Comparison of ENCODE assay signal across 8 mouse cellular contexts in the genomic region with DNA sequence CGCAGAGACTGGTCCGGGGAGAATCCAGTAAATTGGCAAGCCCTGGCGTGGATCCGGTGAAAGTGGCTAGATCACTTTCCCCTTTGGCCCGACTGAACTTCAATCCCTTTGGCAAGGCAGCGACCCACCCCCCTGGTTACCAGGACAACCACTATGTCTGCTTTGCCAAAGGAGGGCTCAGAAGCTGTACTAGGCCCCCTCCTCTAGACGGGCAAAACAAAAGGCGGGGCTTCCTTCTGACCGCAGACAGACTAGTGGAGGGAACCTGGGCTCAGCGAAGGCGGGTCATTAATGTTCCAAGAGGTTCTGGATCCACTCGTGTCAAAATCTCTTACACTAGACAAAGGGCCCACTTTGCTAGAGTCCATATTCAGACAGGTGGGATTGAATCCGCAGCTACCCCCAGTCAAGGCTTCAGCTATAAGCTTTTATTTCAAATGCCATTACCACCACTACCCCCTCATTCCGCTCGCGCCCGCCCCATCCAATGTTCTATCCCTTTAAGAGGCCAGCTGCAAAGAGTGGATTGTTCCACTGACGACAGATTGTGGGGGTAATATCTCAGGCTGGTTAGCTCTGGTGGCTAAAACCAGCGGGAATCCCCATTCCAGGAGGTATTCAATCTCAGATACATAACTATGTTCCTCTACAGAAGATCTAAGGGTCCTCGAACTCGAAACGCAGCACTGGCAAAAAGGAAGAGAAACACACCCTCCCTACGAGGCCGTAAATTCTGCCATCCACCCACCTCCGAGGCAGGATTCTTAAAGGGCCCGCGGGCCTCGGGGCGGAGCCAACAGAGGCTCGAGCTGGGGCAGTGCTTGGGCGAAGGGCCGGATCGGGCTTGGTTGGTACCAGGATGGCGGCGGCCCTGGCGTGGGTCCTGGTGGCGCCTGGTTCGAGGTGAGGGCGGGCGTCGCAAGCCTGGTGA. TPM values are rescaled to one million over a fixed set of nuclear protein-coding genes. Genes with fewer than 3 reads are reported as not detected.
DNase-seq lines count a peak whose midpoint lies in the region; ATAC-seq and TF ChIP-seq lines count a peak whose summit lies in the region.

No protein-coding gene starts in this region.

- peak; percentile 50 to 82 for DNase-seq in cerebellum, postnatal 4 days (ENCODE audit: low spot score in 2 of 2)
- peak; percentile 92 for DNase-seq in gastrocnemius, adult 2 months
- peak; percentile 76 to 91 for DNase-seq in left cerebral cortex, postnatal 10 days (ENCODE audit: extremely low spot score in 1 of 2, low spot score in 2 of 2)
- peak; percentile 79 to 83 for DNase-seq in right cerebral cortex, adult 2 months (ENCODE audit: low spot score in 2 of 2)
- peak; percentile 89 for DNase-seq in urinary bladder, postnatal 14 days (ENCODE audit: low spot score)

- TF ChIP-seq CTCF in gastrocnemius, adult 2 months (IDR thresholded peaks at IDR 0.05): no peak

- peaks cover 20% of the 10 kb centered on the region for H3K36me3 ChIP-seq in hindbrain, embryonic 16.5 days (ENCODE audit: control insufficient read depth, insufficient read depth, low read length)
- peaks cover 57% of the 10 kb centered on the region for H3K36me3 ChIP-seq in megakaryocyte, embryonic 14.5 days (replicated peaks; ENCODE audit: low read length)

- intact Hi-C loops in gastrocnemius, adult 2 months (cut with DNase I): no loop called here
- intact Hi-C loops in left cerebral cortex, postnatal 10 days (cut with DNase I): no loop called here

- H3K9me3 ChIP-seq in hindbrain, embryonic 16.5 days (ENCODE audit: control insufficient read depth, low read length): no peaks in the 10 kb centered on the region
- no peaks in the 10 kb centered on the region for H3K9me3 ChIP-seq in megakaryocyte, embryonic 14.5 days

- WGBS in hindbrain, embryonic 16.5 days: under 1% methylated on average over 41 of the region's 41 CpGs

- peak overlapping the region; percentile 94 for H3K27ac ChIP-seq in gastrocnemius, adult 2 months
- H3K27ac ChIP-seq in hindbrain, embryonic 16.5 days (ENCODE audit: low read depth, low read length): peak overlapping the region; percentile 85

- peak; percentile 93 for ATAC-seq in activated CD4-positive, CD25-positive, alpha-beta regulatory T cell, adult 4 months
- ATAC-seq in hindbrain, embryonic 16.5 days: peak; percentile 87

- H3K4me1 ChIP-seq in hindbrain, embryonic 16.5 days (ENCODE audit: control insufficient read depth, insufficient read depth, low read depth, low read length): peaks cover 40% of the 10 kb centered on the region
- H3K4me1 ChIP-seq in megakaryocyte, embryonic 14.5 days: peaks cover 83% of the 10 kb centered on the region

- H3K27me3 ChIP-seq in hindbrain, embryonic 16.5 days (replicated peaks; ENCODE audit: control insufficient read depth, insufficient read depth, low read length): no peaks in the 10 kb centered on the region
- H3K27me3 ChIP-seq in megakaryocyte, embryonic 14.5 days (replicated peaks): no peaks in the 10 kb centered on the region

- H3K9ac ChIP-seq in hindbrain, embryonic 16.5 days (ENCODE audit: low read depth, low read length): peak overlapping the region; percentile 73

- H3K4me3 ChIP-seq in gastrocnemius, adult 2 months: peak overlapping the region; percentile 71
- H3K4me3 ChIP-seq in hindbrain, embryonic 16.5 days (ENCODE audit: low read length): peak overlapping the region; percentile 58
- H3K4me3 ChIP-seq in megakaryocyte, embryonic 14.5 days (replicated peaks): peak overlapping the region; percentile 96

- H3K4me2 ChIP-seq in hindbrain, embryonic 16.5 days (ENCODE audit: low read length): peak overlapping the region; percentile 73

RNA-seq across cellular contexts. Expression of a gene that starts 0.9 kb away (rescaled TPM):
- polyA plus RNA-seq in activated CD4-positive, CD25-positive, alpha-beta regulatory T cell, adult 4 months (2017; shearing (Covaris generic)): 10 to 100 TPM; 10.2 to 12.8 TPM
- 10 to 100 TPM; 11.3 to 19.9 TPM for total RNA-seq in gastrocnemius, adult 2 months (2021)
- polyA plus RNA-seq in hindbrain, embryonic 16.5 days (2015; fragmentation: Nextera tagmentation; extraction: Ambion mirVana): 60.1 and 68.5 TPM in 2 replicates
- total RNA-seq in left cerebral cortex, postnatal 10 days (2021): 10 to 100 TPM; 13.2 to 20.1 TPM
- 10.8 and 11.8 TPM in 2 replicates for polyA plus RNA-seq in megakaryocyte, embryonic 14.5 days (2012; ENCODE audit: insufficient read depth, low replicate concordance)

RNA-seq across cellular contexts. Expression of a gene that starts 5.5 kb away (rescaled TPM):
- polyA plus RNA-seq in activated CD4-positive, CD25-positive, alpha-beta regulatory T cell, adult 4 months (2017; shearing (Covaris generic)): 1 to 10 TPM; 7.3 to 7.8 TPM
- total RNA-seq in gastrocnemius, adult 2 months (2021): 10 to 100 TPM; 35.6 to 35.7 TPM
- polyA plus RNA-seq in hindbrain, embryonic 16.5 days (2015; fragmentation: Nextera tagmentation; extraction: Ambion mirVana): 125 and 134 TPM in 2 replicates
- total RNA-seq in left cerebral cortex, postnatal 10 days (2021): 10 to 100 TPM; 71.6 to 76.6 TPM
- polyA plus RNA-seq in megakaryocyte, embryonic 14.5 days (2012; ENCODE audit: insufficient read depth, low replicate concordance): 23.3 and 103 TPM in 2 replicates

RNA-seq across cellular contexts. Expression of a gene that starts 8.1 kb away (rescaled TPM):
- 1 to 10 TPM; 4.1 to 4.3 TPM for polyA plus RNA-seq in activated CD4-positive, CD25-positive, alpha-beta regulatory T cell, adult 4 months (2017; shearing (Covaris generic))
- total RNA-seq in gastrocnemius, adult 2 months (2021): 1 to 10 TPM; 1.6 to 2.4 TPM
- 6.4 and 8.3 TPM in 2 replicates for polyA plus RNA-seq in hindbrain, embryonic 16.5 days (2015; fragmentation: Nextera tagmentation; extraction: Ambion mirVana)
- total RNA-seq in left cerebral cortex, postnatal 10 days (2021): 1 to 10 TPM; 3.1 to 4.3 TPM
- 1.6 and 2.6 TPM in 2 replicates for polyA plus RNA-seq in megakaryocyte, embryonic 14.5 days (2012; ENCODE audit: insufficient read depth, low replicate concordance)

RNA-seq across cellular contexts. Expression of a gene that starts 10.1 kb away (rescaled TPM):
- polyA plus RNA-seq in activated CD4-positive, CD25-positive, alpha-beta regulatory T cell, adult 4 months (2017; shearing (Covaris generic)): 10 to 100 TPM; 16.6 to 21.7 TPM
- total RNA-seq in gastrocnemius, adult 2 months (2021): 10 to 100 TPM; 11.8 to 14.7 TPM
- 17.1 and 22.7 TPM in 2 replicates for polyA plus RNA-seq in hindbrain, embryonic 16.5 days (2015; fragmentation: Nextera tagmentation; extraction: Ambion mirVana)
- 1 to 10 TPM; 9.3 to 9.8 TPM for total RNA-seq in left cerebral cortex, postnatal 10 days (2021)
- polyA plus RNA-seq in megakaryocyte, embryonic 14.5 days (2012; ENCODE audit: insufficient read depth, low replicate concordance): 63.3 and 72.4 TPM in 2 replicates

RNA-seq across cellular contexts. Expression of a gene that starts 12.0 kb away (rescaled TPM):
- polyA plus RNA-seq in activated CD4-positive, CD25-positive, alpha-beta regulatory T cell, adult 4 months (2017; shearing (Covaris generic)): under 1 TPM; 0.25 to 0.90 TPM
- under 1 TPM; 0.22 to 0.33 TPM for total RNA-seq in gastrocnemius, adult 2 months (2021)
- polyA plus RNA-seq in hindbrain, embryonic 16.5 days (2015; fragmentation: Nextera tagmentation; extraction: Ambion mirVana): 2.7 and 2.9 TPM in 2 replicates
- 1 to 10 TPM in 1 of 2 experiments, under 1 TPM in 1; 0.99 to 1.4 TPM for total RNA-seq in left cerebral cortex, postnatal 10 days (2021)
- 0.31 TPM in 1 of 2 replicates, not detected in the other for polyA plus RNA-seq in megakaryocyte, embryonic 14.5 days (2012; ENCODE audit: insufficient read depth, low replicate concordance)

Comparison
In these comparisons a context has a peak if more than half of its experiments do, and no peak if none do; other contexts are left out.
1. Peak in every context shown above with its lines: DNase-seq, ATAC-seq, H3K4me3 ChIP-seq and H3K27ac ChIP-seq.